ENCODE assay signal across 31 mouse cellular contexts in genomic region chr9:21022726-21023125, GRCm38 (mm10). TPM values are rescaled to one million over a fixed set of nuclear protein-coding genes. Genes with fewer than 3 reads are reported as not detected.
DNase-seq lines count a peak whose midpoint lies in the region; ATAC-seq and TF ChIP-seq lines count a peak whose summit lies in the region.
"Had no signal": no experiment of that assay in that cellular context is flagged by ENCODE, and none has a peak within 500 bp of the region (broad histone marks: within the 10 kb centered on the region; RNA-seq: fewer than 3 reads in every experiment).

No protein-coding gene starts in this region.

- H3K9ac ChIP-seq in intestine, postnatal 0 days (ENCODE audit: low read depth, low read length): no peak overlapping the region
- H3K9ac ChIP-seq in intestine, embryonic 15.5 days: no peak overlapping the region
- H3K9ac ChIP-seq in liver, postnatal 0 days (replicated peaks): no peak overlapping the region
- no peak overlapping the region for H3K9ac ChIP-seq in liver, embryonic 12.5 days
- no peak overlapping the region for H3K9ac ChIP-seq in midbrain, embryonic 11.5 days (ENCODE audit: low read length)
- H3K9ac ChIP-seq in midbrain, embryonic 15.5 days: no peak overlapping the region
- H3K9ac ChIP-seq in stomach, postnatal 0 days (ENCODE audit: low read length): no peak overlapping the region
- H3K9ac ChIP-seq: embryonic facial prominence, embryonic 15.5 days; forebrain, embryonic 12.5 days; forebrain, postnatal 0 days; hindbrain, embryonic 15.5 days; liver, embryonic 13.5 days; midbrain, embryonic 13.5 days had no signal

- WGBS in intestine, postnatal 0 days: 76% methylated on average over 1 of the region's 1 CpGs
- 78% methylated on average over 1 of the region's 1 CpGs for WGBS in intestine, embryonic 15.5 days
- 84% methylated on average over 1 of the region's 1 CpGs for WGBS in liver, postnatal 0 days (ENCODE audit: insufficient replicate concordance)
- 71% methylated on average over 1 of the region's 1 CpGs for WGBS in liver, embryonic 12.5 days (ENCODE audit: insufficient replicate concordance)
- 86% methylated on average over 1 of the region's 1 CpGs for WGBS in midbrain, embryonic 11.5 days
- 87% methylated on average over 1 of the region's 1 CpGs for WGBS in midbrain, embryonic 15.5 days
- WGBS in stomach, postnatal 0 days: 83% methylated on average over 1 of the region's 1 CpGs

- no peak for TF ChIP-seq EP300 in liver, postnatal 0 days (IDR thresholded peaks at IDR 0.05; ENCODE audit: low read depth)
- TF ChIP-seq EP300 in stomach, postnatal 0 days (optimal IDR thresholded peaks at IDR 0.05): no peak

- no peaks in the 10 kb centered on the region for H3K27me3 ChIP-seq in intestine, postnatal 0 days (replicated peaks; ENCODE audit: control insufficient read depth, insufficient read depth, low read length)
- H3K27me3 ChIP-seq in intestine, embryonic 15.5 days (replicated peaks): no peaks in the 10 kb centered on the region
- no peaks in the 10 kb centered on the region for H3K27me3 ChIP-seq in liver, postnatal 0 days (ENCODE audit: insufficient read depth, low read length)
- H3K27me3 ChIP-seq in liver, embryonic 12.5 days (replicated peaks): peaks cover 14% of the 10 kb centered on the region; the same call in 1 of the 2 replicates
- H3K27me3 ChIP-seq in midbrain, embryonic 11.5 days (ENCODE audit: control insufficient read depth, insufficient read depth, low read length): no peaks in the 10 kb centered on the region; the same call in 1 of the 2 replicates
- peaks cover 26% of the 10 kb centered on the region for H3K27me3 ChIP-seq in midbrain, embryonic 15.5 days (replicated peaks)
- no peaks in the 10 kb centered on the region for H3K27me3 ChIP-seq in stomach, postnatal 0 days (ENCODE audit: control insufficient read depth, insufficient read depth, low read length)

- DNase-seq in liver, postnatal 0 days: no peak
- DNase-seq in midbrain, embryonic 11.5 days (ENCODE audit: low spot score, missing footprints): peak; percentile 65
- DNase-seq in stomach, postnatal 0 days (ENCODE audit: low spot score): no peak
- DNase-seq in frontal cortex, postnatal 14 days (ENCODE audit: low spot score in 2 of 2): no peak
- DNase-seq: adrenal gland, adult 8-10 months; cerebellum, adult 8-10 months; cerebellum, postnatal 25 days; forebrain, postnatal 0 days; gastrocnemius, postnatal 10 days; heart, postnatal 4 days; kidney, adult 8-10 months; kidney, postnatal 10 days; liver, embryonic 13.5 days; spleen, adult 18-20 months; thymus, adult 18-20 months; thymus, postnatal 25 days had no signal

- H3K4me1 ChIP-seq in intestine, postnatal 0 days (replicated peaks; ENCODE audit: control insufficient read depth, insufficient read depth, low read length): no peaks in the 10 kb centered on the region
- no peaks in the 10 kb centered on the region for H3K4me1 ChIP-seq in intestine, embryonic 15.5 days (replicated peaks)
- H3K4me1 ChIP-seq in liver, postnatal 0 days (ENCODE audit: insufficient read depth): peaks cover 2% of the 10 kb centered on the region; the same call in 1 of the 2 replicates
- peaks cover 29% of the 10 kb centered on the region for H3K4me1 ChIP-seq in liver, embryonic 12.5 days
- H3K4me1 ChIP-seq in midbrain, embryonic 11.5 days (ENCODE audit: control insufficient read depth, insufficient read depth, low read length): no peaks in the 10 kb centered on the region
- no peaks in the 10 kb centered on the region for H3K4me1 ChIP-seq in midbrain, embryonic 15.5 days
- H3K4me1 ChIP-seq in stomach, postnatal 0 days (replicated peaks; ENCODE audit: control insufficient read depth, insufficient read depth): no peaks in the 10 kb centered on the region
- H3K4me1 ChIP-seq: embryonic facial prominence, embryonic 10.5 days; hindbrain, embryonic 15.5 days; midbrain, embryonic 13.5 days had no signal

- no peaks in the 10 kb centered on the region for H3K9me3 ChIP-seq in intestine, postnatal 0 days (ENCODE audit: control insufficient read depth)
- H3K9me3 ChIP-seq in intestine, embryonic 15.5 days: no peaks in the 10 kb centered on the region
- H3K9me3 ChIP-seq in liver, postnatal 0 days (ENCODE audit: low read length): no peaks in the 10 kb centered on the region
- no peaks in the 10 kb centered on the region for H3K9me3 ChIP-seq in liver, embryonic 12.5 days (replicated peaks)
- no peaks in the 10 kb centered on the region for H3K9me3 ChIP-seq in midbrain, embryonic 11.5 days (ENCODE audit: control insufficient read depth, low read length)
- no peaks in the 10 kb centered on the region for H3K9me3 ChIP-seq in midbrain, embryonic 15.5 days
- H3K9me3 ChIP-seq in stomach, postnatal 0 days (ENCODE audit: control insufficient read depth, low read length): no peaks in the 10 kb centered on the region
- H3K9me3 ChIP-seq: embryonic facial prominence, embryonic 10.5 days; embryonic facial prominence, embryonic 15.5 days; forebrain, embryonic 12.5 days; hindbrain, embryonic 15.5 days; liver, embryonic 13.5 days; megakaryocyte, embryonic 14.5 days; midbrain, embryonic 13.5 days had no signal

- no peak overlapping the region for H3K4me2 ChIP-seq in intestine, postnatal 0 days (replicated peaks; ENCODE audit: low read depth)
- H3K4me2 ChIP-seq in intestine, embryonic 15.5 days (replicated peaks): no peak overlapping the region
- no peak overlapping the region for H3K4me2 ChIP-seq in liver, postnatal 0 days (ENCODE audit: low read depth, low read length)
- H3K4me2 ChIP-seq in liver, embryonic 12.5 days: no peak overlapping the region
- H3K4me2 ChIP-seq in midbrain, embryonic 11.5 days: no peak overlapping the region
- no peak overlapping the region for H3K4me2 ChIP-seq in midbrain, embryonic 15.5 days
- no peak overlapping the region for H3K4me2 ChIP-seq in stomach, postnatal 0 days (replicated peaks; ENCODE audit: low read depth)
- H3K4me2 ChIP-seq: embryonic facial prominence, embryonic 15.5 days; forebrain, embryonic 12.5 days; hindbrain, embryonic 15.5 days; liver, embryonic 13.5 days; midbrain, embryonic 13.5 days had no signal

- H3K4me3 ChIP-seq in intestine, postnatal 0 days (ENCODE audit: low read depth, low read length): no peak overlapping the region
- no peak overlapping the region for H3K4me3 ChIP-seq in intestine, embryonic 15.5 days (replicated peaks)
- no peak overlapping the region for H3K4me3 ChIP-seq in liver, postnatal 0 days (ENCODE audit: low read depth, low read length)
- no peak overlapping the region for H3K4me3 ChIP-seq in liver, embryonic 12.5 days
- H3K4me3 ChIP-seq in midbrain, embryonic 11.5 days (ENCODE audit: low read depth, low read length): no peak overlapping the region
- no peak overlapping the region for H3K4me3 ChIP-seq in midbrain, embryonic 15.5 days
- no peak overlapping the region for H3K4me3 ChIP-seq in stomach, postnatal 0 days (ENCODE audit: low read depth, low read length)
- H3K4me3 ChIP-seq: embryonic facial prominence, embryonic 10.5 days; embryonic facial prominence, embryonic 15.5 days; forebrain, embryonic 12.5 days; hindbrain, embryonic 15.5 days; liver, embryonic 13.5 days; midbrain, embryonic 13.5 days had no signal

- peak; percentile 38 for TF ChIP-seq CTCF in intestine, postnatal 0 days (IDR thresholded peaks at IDR 0.05; ENCODE audit: low read depth)
- TF ChIP-seq CTCF in liver, postnatal 0 days (IDR thresholded peaks at IDR 0.05; ENCODE audit: low read depth): peak; percentile 43
- peak; percentile 51 for TF ChIP-seq CTCF in stomach, postnatal 0 days (IDR thresholded peaks at IDR 0.05; ENCODE audit: low read depth)

- ATAC-seq in intestine, postnatal 0 days: no peak
- ATAC-seq in intestine, embryonic 15.5 days: no peak
- no peak for ATAC-seq in liver, postnatal 0 days
- ATAC-seq in liver, embryonic 12.5 days: no peak
- no peak for ATAC-seq in midbrain, embryonic 11.5 days (ENCODE audit: low FRiP score)
- ATAC-seq in midbrain, embryonic 15.5 days (replicated peaks): no peak
- no peak for ATAC-seq in stomach, postnatal 0 days (ENCODE audit: low FRiP score, low TSS enrichment)
- ATAC-seq: CD4-positive, CD25-positive, alpha-beta regulatory T cell, adult 4 months; forebrain, postnatal 0 days; inflammation-experienced regulatory T-cells, adult 6 months; midbrain, embryonic 13.5 days had no signal

- peaks cover 3% of the 10 kb centered on the region; the same call in 1 of the 2 replicates for H3K36me3 ChIP-seq in intestine, postnatal 0 days (ENCODE audit: control insufficient read depth, insufficient read depth)
- no peaks in the 10 kb centered on the region for H3K36me3 ChIP-seq in intestine, embryonic 15.5 days
- H3K36me3 ChIP-seq in liver, postnatal 0 days (replicated peaks; ENCODE audit: insufficient read depth, low read length): peaks cover 38% of the 10 kb centered on the region
- peaks cover 29% of the 10 kb centered on the region for H3K36me3 ChIP-seq in liver, embryonic 12.5 days
- no peaks in the 10 kb centered on the region for H3K36me3 ChIP-seq in midbrain, embryonic 11.5 days (ENCODE audit: control insufficient read depth, insufficient read depth, low read length)
- H3K36me3 ChIP-seq in midbrain, embryonic 15.5 days (replicated peaks): no peaks in the 10 kb centered on the region
- H3K36me3 ChIP-seq in stomach, postnatal 0 days (ENCODE audit: control insufficient read depth, insufficient read depth, low read length): no peaks in the 10 kb centered on the region
- H3K36me3 ChIP-seq: embryonic facial prominence, embryonic 10.5 days; forebrain, embryonic 12.5 days; hindbrain, embryonic 15.5 days; midbrain, embryonic 13.5 days had no signal

- H3K27ac ChIP-seq in intestine, postnatal 0 days (ENCODE audit: low read depth, low read length): no peak overlapping the region
- no peak overlapping the region for H3K27ac ChIP-seq in intestine, embryonic 15.5 days
- no peak overlapping the region for H3K27ac ChIP-seq in liver, postnatal 0 days (ENCODE audit: low read depth)
- H3K27ac ChIP-seq in liver, embryonic 12.5 days: no peak overlapping the region
- H3K27ac ChIP-seq in midbrain, embryonic 11.5 days (ENCODE audit: low read depth, low read length): no peak overlapping the region
- no peak overlapping the region for H3K27ac ChIP-seq in midbrain, embryonic 15.5 days
- H3K27ac ChIP-seq in stomach, postnatal 0 days (replicated peaks): no peak overlapping the region
- H3K27ac ChIP-seq: embryonic facial prominence, embryonic 10.5 days; embryonic facial prominence, embryonic 15.5 days; forebrain, embryonic 12.5 days; hindbrain, embryonic 15.5 days; liver, embryonic 13.5 days; midbrain, embryonic 13.5 days had no signal

RNA-seq across cellular contexts. Expression of gene Icam4, which starts 6.4 kb away (rescaled TPM):
- polyA plus RNA-seq in intestine, postnatal 0 days (2015; fragmentation: Nextera tagmentation; extraction: Ambion mirVana): 0.12 and 0.20 TPM in 2 replicates
- polyA plus RNA-seq in intestine, embryonic 15.5 days (2015; fragmentation: Nextera tagmentation; extraction: Ambion mirVana): 2.9 and 3.0 TPM in 2 replicates
- polyA plus RNA-seq in liver, postnatal 0 days (2015; fragmentation: Nextera tagmentation; extraction: Ambion mirVana): 57.7 and 58.5 TPM in 2 replicates
- 231 and 238 TPM in 2 replicates for polyA plus RNA-seq in liver, embryonic 12.5 days (2016; fragmentation: Nextera tagmentation; extraction: Ambion mirVana)
- polyA plus RNA-seq in midbrain, embryonic 11.5 days (2014; fragmentation: Nextera tagmentation; extraction: Ambion mirVana): 5.4 and 9.2 TPM in 2 replicates
- 0.27 TPM in 2 replicates for polyA plus RNA-seq in midbrain, embryonic 15.5 days (2015; fragmentation: Nextera tagmentation; extraction: Ambion mirVana)
- 0.50 and 0.81 TPM in 2 replicates for polyA plus RNA-seq in stomach, postnatal 0 days (2015; fragmentation: Nextera tagmentation; extraction: Ambion mirVana)
- polyA plus RNA-seq: forebrain, postnatal 0 days; hindbrain, embryonic 15.5 days had no signal

RNA-seq across cellular contexts. Expression of gene Icam1, which starts 6.9 kb away (rescaled TPM):
- 10.2 and 11.8 TPM in 2 replicates for polyA plus RNA-seq in intestine, postnatal 0 days (2015; fragmentation: Nextera tagmentation; extraction: Ambion mirVana)
- 12.6 and 12.8 TPM in 2 replicates for polyA plus RNA-seq in intestine, embryonic 15.5 days (2015; fragmentation: Nextera tagmentation; extraction: Ambion mirVana)
- polyA plus RNA-seq in liver, postnatal 0 days (2015; fragmentation: Nextera tagmentation; extraction: Ambion mirVana): 12.7 and 13.6 TPM in 2 replicates
- 9.9 TPM in 2 replicates for polyA plus RNA-seq in liver, embryonic 12.5 days (2016; fragmentation: Nextera tagmentation; extraction: Ambion mirVana)
- polyA plus RNA-seq in midbrain, embryonic 11.5 days (2014; fragmentation: Nextera tagmentation; extraction: Ambion mirVana): 3.9 and 4.0 TPM in 2 replicates
- polyA plus RNA-seq in midbrain, embryonic 15.5 days (2015; fragmentation: Nextera tagmentation; extraction: Ambion mirVana): 3.3 and 3.9 TPM in 2 replicates
- polyA plus RNA-seq in stomach, postnatal 0 days (2015; fragmentation: Nextera tagmentation; extraction: Ambion mirVana): 9.5 and 11.9 TPM in 2 replicates

RNA-seq across cellular contexts. Expression of gene Icam5, which starts 9.1 kb away (rescaled TPM):
- 0.08 and 0.12 TPM in 2 replicates for polyA plus RNA-seq in intestine, postnatal 0 days (2015; fragmentation: Nextera tagmentation; extraction: Ambion mirVana)
- 0.06 and 0.16 TPM in 2 replicates for polyA plus RNA-seq in intestine, embryonic 15.5 days (2015; fragmentation: Nextera tagmentation; extraction: Ambion mirVana)
- 0.05 and 0.08 TPM in 2 replicates for polyA plus RNA-seq in liver, postnatal 0 days (2015; fragmentation: Nextera tagmentation; extraction: Ambion mirVana)
- 0.42 and 0.45 TPM in 2 replicates for polyA plus RNA-seq in liver, embryonic 12.5 days (2016; fragmentation: Nextera tagmentation; extraction: Ambion mirVana)
- not detected in 2 replicates for polyA plus RNA-seq in midbrain, embryonic 11.5 days (2014; fragmentation: Nextera tagmentation; extraction: Ambion mirVana)
- 1.8 TPM in 2 replicates for polyA plus RNA-seq in midbrain, embryonic 15.5 days (2015; fragmentation: Nextera tagmentation; extraction: Ambion mirVana)
- polyA plus RNA-seq in stomach, postnatal 0 days (2015; fragmentation: Nextera tagmentation; extraction: Ambion mirVana): 0.15 and 0.27 TPM in 2 replicates
- polyA plus RNA-seq: embryonic facial prominence, embryonic 10.5 days; limb, embryonic 11.5 days; neural tube, embryonic 11.5 days had no signal

RNA-seq across cellular contexts. Expression of gene Mrpl4, which starts 20.2 kb away (rescaled TPM):
- 107 and 113 TPM in 2 replicates for polyA plus RNA-seq in intestine, postnatal 0 days (2015; fragmentation: Nextera tagmentation; extraction: Ambion mirVana)
- polyA plus RNA-seq in intestine, embryonic 15.5 days (2015; fragmentation: Nextera tagmentation; extraction: Ambion mirVana): 145 and 159 TPM in 2 replicates
- polyA plus RNA-seq in liver, postnatal 0 days (2015; fragmentation: Nextera tagmentation; extraction: Ambion mirVana): 54.6 and 55.0 TPM in 2 replicates
- 89.3 and 91.4 TPM in 2 replicates for polyA plus RNA-seq in liver, embryonic 12.5 days (2016; fragmentation: Nextera tagmentation; extraction: Ambion mirVana)
- 120 and 121 TPM in 2 replicates for polyA plus RNA-seq in midbrain, embryonic 11.5 days (2014; fragmentation: Nextera tagmentation; extraction: Ambion mirVana)
- 93.4 and 110 TPM in 2 replicates for polyA plus RNA-seq in midbrain, embryonic 15.5 days (2015; fragmentation: Nextera tagmentation; extraction: Ambion mirVana)
- 87.3 and 90.2 TPM in 2 replicates for polyA plus RNA-seq in stomach, postnatal 0 days (2015; fragmentation: Nextera tagmentation; extraction: Ambion mirVana)

RNA-seq across cellular contexts. Expression of gene Zglp1, which starts 44.2 kb away (rescaled TPM):
- polyA plus RNA-seq in intestine, postnatal 0 days (2015; fragmentation: Nextera tagmentation; extraction: Ambion mirVana): not detected in 2 replicates
- 1.0 and 1.1 TPM in 2 replicates for polyA plus RNA-seq in intestine, embryonic 15.5 days (2015; fragmentation: Nextera tagmentation; extraction: Ambion mirVana)
- polyA plus RNA-seq in liver, postnatal 0 days (2015; fragmentation: Nextera tagmentation; extraction: Ambion mirVana): 0.51 TPM in 1 of 2 replicates, not detected in the other
- polyA plus RNA-seq in liver, embryonic 12.5 days (2016; fragmentation: Nextera tagmentation; extraction: Ambion mirVana): 0.62 TPM in 1 of 2 replicates, not detected in the other
- polyA plus RNA-seq in midbrain, embryonic 11.5 days (2014; fragmentation: Nextera tagmentation; extraction: Ambion mirVana): 0.86 and 2.1 TPM in 2 replicates
- 0.86 and 3.1 TPM in 2 replicates for polyA plus RNA-seq in midbrain, embryonic 15.5 days (2015; fragmentation: Nextera tagmentation; extraction: Ambion mirVana)
- not detected in 2 replicates for polyA plus RNA-seq in stomach, postnatal 0 days (2015; fragmentation: Nextera tagmentation; extraction: Ambion mirVana)
- polyA plus RNA-seq: gonadal fat pad, adult 2 months had no signal
